Mouse (Mus musculus) liver, embryonic 15.5 days (tissue): ENCODE results near the gene Ccdc12. TPM values are rescaled to one million over a fixed set of nuclear protein-coding genes. Genes with fewer than 3 reads are reported as not detected.

ENCODE experiments used
- ATAC-seq: fragments of 200-750 bp; cut with Nextera tagmentation; 2 replicates; pipeline ENCODE4 v1.8.0; 2017; ENCODE audit warnings: moderate number of reproducible peaks, mild to moderate bottlenecking, moderate library complexity; ENCODE audit not compliant: insufficient read depth
- H3K27ac ChIP-seq: fragments of 300-500 bp; sonication (generic); replicated peaks from 2 replicates; pipeline ENCODE4 v1.5.1; 2015; ENCODE audit warnings: mild to moderate bottlenecking, inconsistent platforms
- H3K27me3 ChIP-seq: fragments of 300-500 bp; sonication (generic); 2 replicates; pipeline ENCODE4 v1.6.1; 2015; ENCODE audit warnings: mild to moderate bottlenecking, inconsistent platforms
- H3K36me3 ChIP-seq: fragments of 300-500 bp; sonication (generic); replicated peaks from 2 replicates; pipeline ENCODE4 v1.6.1; 2015; ENCODE audit warnings: moderate library complexity, mild to moderate bottlenecking, inconsistent platforms
- H3K4me1 ChIP-seq: fragments of 300-500 bp; sonication (generic); replicated peaks from 2 replicates; pipeline ENCODE4 v1.6.1; 2015; ENCODE audit warnings: inconsistent platforms
- H3K4me2 ChIP-seq: fragments of 300-500 bp; sonication (generic); 2 replicates; pipeline ENCODE4 v1.6.1; 2015; ENCODE audit warnings: moderate library complexity, mild to moderate bottlenecking, inconsistent platforms
- H3K4me3 ChIP-seq: fragments of 300-500 bp; sonication (generic); replicated peaks from 2 replicates; pipeline ENCODE4 v1.5.1; 2015; ENCODE audit warnings: mild to moderate bottlenecking, inconsistent platforms
- H3K9ac ChIP-seq: fragments of 300-500 bp; sonication (generic); 2 replicates; pipeline ENCODE4 v1.6.1; 2015; ENCODE audit warnings: moderate library complexity, mild to moderate bottlenecking, inconsistent platforms
- H3K9me3 ChIP-seq: fragments of 300-500 bp; sonication (generic); replicated peaks from 2 replicates; pipeline ENCODE4 v1.6.1; 2016; ENCODE audit warnings: inconsistent platforms
- WGBS: fragments of 180-500 bp; shearing (Covaris S2); methylation state at CpG from one replicate; pipeline ENCODE4 v1.1.7; 2015; ENCODE audit warnings: mixed read lengths; ENCODE audit not compliant: insufficient replicate concordance; 5-methylcytosine and 5-hydroxymethylcytosine counted together
- polyA plus RNA-seq: library from polyadenylated mRNA; unstranded; fragments of >200 nt; fragmentation: Nextera tagmentation; extraction: Ambion mirVana; gene quantifications from 2 replicates; pipeline ENCODE4 v1.2.1, GENCODE M21; 2015

Ccdc12 gene
- polyA plus RNA-seq, 1 experiment from 2014 or later: 60.9 TPM

DNA sequence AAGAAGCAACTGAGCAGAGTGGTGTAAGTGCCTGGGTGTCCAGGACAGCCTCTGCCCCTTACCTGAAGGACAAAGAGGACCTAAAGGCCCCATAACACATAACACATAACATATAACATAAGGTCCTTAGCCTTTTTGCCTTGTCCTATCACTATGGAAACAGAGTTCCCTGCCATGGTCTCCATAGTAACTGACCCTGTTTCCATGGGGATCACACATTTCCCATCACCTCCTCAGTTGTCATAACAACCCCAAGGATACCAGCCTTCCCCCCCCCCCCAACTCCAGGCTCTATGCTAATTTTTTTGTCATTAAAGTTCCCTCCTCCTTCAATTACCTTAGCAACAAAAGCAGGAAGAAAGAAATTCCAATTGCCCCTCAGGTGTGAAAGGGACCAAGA, 6.5 kb upstream of the Ccdc12 start:
- no peak overlapping the region for H3K4me2 ChIP-seq
- no peak for ATAC-seq
- H3K4me1 ChIP-seq: peaks cover 46% of the 10 kb centered on the region
- H3K27me3 ChIP-seq: peaks cover 46% of the 10 kb centered on the region
- no peak overlapping the region for H3K9ac ChIP-seq
- no peak overlapping the region for H3K4me3 ChIP-seq
- H3K27ac ChIP-seq: no peak overlapping the region
- no peaks in the 10 kb centered on the region for H3K9me3 ChIP-seq
- no peaks in the 10 kb centered on the region for H3K36me3 ChIP-seq

DNA sequence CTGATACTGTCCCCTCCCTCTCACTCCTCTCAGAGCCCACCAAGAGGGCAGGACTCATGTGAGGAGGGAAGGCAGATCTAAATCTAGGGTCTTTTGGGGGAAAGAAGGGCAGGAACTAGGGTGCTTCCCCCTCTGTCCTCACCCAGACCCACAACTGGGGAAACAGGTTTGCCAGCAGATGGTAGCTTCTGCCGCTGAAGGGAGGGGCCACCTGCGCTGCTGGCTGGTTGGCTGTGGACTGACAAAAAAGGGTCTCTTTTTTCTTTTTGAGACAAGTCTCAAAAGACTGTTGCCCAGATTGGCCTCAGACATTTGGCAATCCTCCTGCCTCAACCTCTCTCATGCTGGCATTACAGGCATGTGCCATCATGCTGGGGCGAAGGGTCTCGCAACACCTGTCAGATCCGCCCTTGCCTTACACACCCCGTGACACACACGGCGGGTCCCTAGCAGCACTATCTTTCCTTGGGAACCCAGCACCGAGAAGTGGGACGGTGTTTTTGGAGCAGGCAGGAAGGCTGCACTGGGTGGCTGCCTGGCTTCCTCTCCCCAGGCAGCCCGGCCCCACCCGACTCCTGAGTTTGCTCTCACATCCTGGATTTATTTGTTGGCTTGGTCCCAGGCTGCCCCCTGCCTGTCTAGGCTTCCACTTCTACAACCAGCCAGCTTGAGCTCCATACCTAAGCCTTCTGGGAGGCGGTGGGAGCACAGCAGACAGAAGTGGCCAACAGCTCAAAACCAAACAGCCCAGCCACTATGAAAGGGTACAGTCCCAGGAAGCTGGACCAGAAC, 4.2 kb upstream of the Ccdc12 start:
- ATAC-seq: no peak

DNA sequence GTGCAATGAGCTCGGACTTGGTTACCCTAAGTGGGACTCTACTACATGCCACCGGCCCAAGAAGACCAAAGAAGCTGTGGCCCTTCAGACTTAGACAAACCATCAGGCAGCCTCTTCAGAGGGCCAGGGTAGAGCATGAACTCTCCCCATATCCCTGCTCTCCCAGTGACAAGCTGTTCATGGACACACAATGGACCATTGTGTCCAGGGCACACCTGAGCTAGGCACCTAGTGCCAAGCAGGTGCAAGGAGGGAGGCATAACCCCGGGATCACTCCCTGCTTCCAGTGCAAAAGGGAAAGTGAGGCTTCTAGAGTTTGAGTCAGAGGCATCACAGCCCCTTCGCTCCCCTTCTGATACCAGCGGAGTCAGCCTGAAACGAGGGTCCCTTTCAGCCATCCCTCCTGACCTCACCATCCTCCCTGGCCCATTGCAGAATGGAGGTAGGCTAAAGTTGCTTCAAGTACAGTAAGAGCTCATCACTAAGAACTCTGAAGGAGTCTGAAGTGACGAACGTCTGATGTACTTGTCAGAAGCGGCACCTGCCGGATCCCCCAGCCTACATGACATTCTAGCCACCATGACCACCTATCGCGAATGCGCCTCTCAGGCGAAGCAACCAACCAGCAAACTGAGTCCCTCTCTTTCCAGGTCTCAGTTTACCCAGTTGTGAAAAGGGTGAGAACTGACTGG, 3.2 kb upstream of the Ccdc12 start:
- Histone ChIP-seq H3K4me1 (peaks cover 54% of the 10 kb centered on the region), H3K27me3 (peaks cover 43% of the 10 kb centered on the region), H3K9ac (peak overlapping the region; percentile 72), H3K4me3 (peak overlapping the region; percentile 73), H3K36me3 (no peaks in the 10 kb centered on the region), H3K9me3 (no peaks in the 10 kb centered on the region), H3K4me2 (peak overlapping the region; percentile 99), H3K27ac (no peak overlapping the region; the same call in 1 of the 2 replicates)
- no peak for ATAC-seq
- WGBS: 11% methylated on average over 14 of the region's 14 CpGs

More for the DNA sequence above, 4.2 kb upstream of the Ccdc12 start:
- H3K4me2 ChIP-seq: peak overlapping the region; percentile 99
- no peaks in the 10 kb centered on the region for H3K9me3 ChIP-seq
- peak overlapping the region; percentile 19; the same call in 1 of the 2 replicates for H3K27ac ChIP-seq
- H3K9ac ChIP-seq: no peak overlapping the region
- H3K27me3 ChIP-seq: peaks cover 46% of the 10 kb centered on the region
- peaks cover 47% of the 10 kb centered on the region for H3K4me1 ChIP-seq
- H3K4me3 ChIP-seq: peak overlapping the region; percentile 73
- WGBS: 18% methylated on average over 13 of the region's 13 CpGs
- H3K36me3 ChIP-seq: no peaks in the 10 kb centered on the region

DNA sequence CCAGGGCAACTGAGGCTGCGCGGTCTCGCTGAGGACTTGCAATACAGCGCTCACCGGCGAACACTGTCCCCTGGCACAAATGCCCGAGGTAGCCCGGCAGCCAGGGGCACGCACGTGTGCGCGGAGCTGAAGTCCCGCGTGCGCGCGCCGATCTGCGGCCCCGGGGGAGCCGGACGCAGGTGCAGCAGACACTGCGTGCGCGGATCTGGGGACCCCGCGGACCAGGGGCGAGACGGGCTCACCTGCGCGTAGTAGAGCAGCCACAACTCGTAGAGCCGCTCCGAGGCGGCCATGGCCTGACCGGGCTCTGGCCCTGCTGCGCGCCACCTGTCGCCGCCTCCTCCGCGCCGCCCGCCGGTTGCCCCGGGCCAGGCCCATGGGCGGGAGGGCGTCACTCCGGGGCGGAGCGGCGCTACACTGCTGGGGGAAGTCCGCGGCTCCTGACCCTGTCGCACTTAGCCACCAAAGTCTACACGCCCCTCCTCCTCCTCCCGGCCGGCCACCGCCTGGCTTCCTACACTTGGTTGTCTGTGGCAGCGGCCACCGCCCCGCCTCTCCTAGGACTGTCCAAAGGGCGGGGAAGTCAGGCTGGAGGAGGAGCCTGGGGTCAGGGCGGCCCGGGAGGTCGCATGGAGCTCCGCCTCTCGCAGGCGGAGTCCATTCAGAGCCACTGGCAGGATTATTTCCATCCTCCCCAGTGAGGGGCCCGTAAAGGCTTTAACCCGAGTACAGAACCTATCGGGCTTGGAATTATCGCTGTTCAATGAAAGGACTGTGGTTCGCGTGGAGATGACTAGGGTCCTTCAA, 2.4 kb upstream of the Ccdc12 start, which contains the start of gene Nbeal2:
Gene Nbeal2 (minus strand): TSS at position 507 of the 807 bp plus-strand sequence.
- Histone ChIP-seq H3K9ac (peak within 1 kb of the TSS; percentile 72), H3K27ac (peak within 1 kb of the TSS; percentile 68), H3K36me3 (no peaks in the 10 kb centered on the region), H3K4me3 (peak within 1 kb of the TSS; percentile 73), H3K9me3 (no peaks in the 10 kb centered on the region), H3K27me3 (peaks cover 43% of the 10 kb centered on the region), H3K4me1 (peaks cover 61% of the 10 kb centered on the region), H3K4me2 (peak within 1 kb of the TSS; percentile 99)
- WGBS: under 1% methylated on average over 73 of the region's 75 CpGs
- peak; percentile 84 for ATAC-seq

DNA sequence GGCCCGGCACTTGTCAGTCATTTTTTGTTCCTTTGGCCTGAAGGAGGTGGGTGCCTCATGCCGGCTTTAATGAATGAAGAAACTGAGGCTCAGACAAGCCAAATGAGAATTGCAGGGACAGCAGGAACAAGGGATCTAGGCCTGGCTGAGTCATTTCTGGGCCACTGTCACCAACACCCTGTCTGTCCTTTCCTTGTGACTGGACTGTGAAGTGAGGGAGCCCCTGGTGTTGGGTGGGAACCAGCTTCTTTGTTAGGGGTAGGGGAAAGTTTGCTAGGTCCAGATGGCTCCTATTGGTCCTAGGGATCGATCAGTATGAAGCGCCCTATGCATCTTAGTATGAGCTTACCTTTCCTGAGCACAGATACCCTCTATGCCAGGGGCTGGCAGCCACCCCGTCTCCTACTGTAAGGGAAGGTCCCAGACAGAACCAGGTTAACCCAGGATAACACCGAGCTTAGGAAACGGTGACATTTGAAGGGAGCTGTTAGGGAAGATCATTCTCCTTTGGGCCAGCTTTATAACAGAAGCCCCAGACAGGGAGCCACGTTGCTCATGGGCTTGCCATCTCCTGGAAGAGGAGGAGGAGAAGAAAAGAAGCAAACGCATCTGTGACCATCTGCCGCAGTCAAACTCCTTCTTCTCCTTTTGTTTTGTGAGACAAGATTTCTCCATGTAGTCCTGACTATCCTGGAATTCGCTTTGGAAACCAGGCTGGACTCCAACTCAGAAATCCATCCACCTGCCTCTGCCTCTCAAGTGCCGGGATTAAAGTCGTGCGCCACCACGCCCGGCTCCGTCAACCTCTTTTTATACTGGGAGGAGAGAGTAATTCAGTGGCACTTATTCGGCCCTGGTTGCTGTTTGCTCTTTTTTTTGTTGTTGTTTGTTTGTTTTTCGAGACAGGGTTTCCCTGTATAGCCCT, 1.3 kb upstream of the Ccdc12 start:
- Histone ChIP-seq H3K4me3 (peak overlapping the region; percentile 73), H3K4me2 (peak overlapping the region; percentile 99), H3K9ac (peak overlapping the region; percentile 46), H3K4me1 (peaks cover 72% of the 10 kb centered on the region), H3K27ac (peak overlapping the region; percentile 95), H3K9me3 (no peaks in the 10 kb centered on the region), H3K36me3 (no peaks in the 10 kb centered on the region; the same call in 1 of the 2 replicates), H3K27me3 (peaks cover 36% of the 10 kb centered on the region)
- no peak for ATAC-seq
- 78% methylated on average over 19 of the region's 19 CpGs for WGBS

DNA sequence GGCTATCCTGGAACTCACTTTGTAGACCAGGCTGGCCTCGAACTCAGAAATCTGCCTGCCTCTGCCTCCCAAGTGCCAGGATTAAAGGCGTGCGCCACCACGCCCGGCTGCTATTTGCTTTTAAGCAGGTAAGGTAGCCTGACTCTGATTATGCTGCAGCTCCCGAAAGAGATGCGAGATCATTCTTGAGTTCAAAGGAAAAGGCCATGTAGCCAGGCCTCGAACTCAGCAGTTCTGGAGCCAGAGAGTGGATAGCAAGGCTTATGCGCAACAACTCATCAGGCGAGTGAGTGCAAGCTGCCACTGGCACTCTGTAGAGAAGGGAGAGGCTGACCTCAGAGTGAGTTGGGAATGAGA, 674 bp upstream of the Ccdc12 start:
- Histone ChIP-seq H3K4me1 (peaks cover 79% of the 10 kb centered on the region), H3K4me3 (peak overlapping the region; percentile 81), H3K9me3 (no peaks in the 10 kb centered on the region), H3K27ac (peak overlapping the region; percentile 95), H3K9ac (peak overlapping the region; percentile 80), H3K36me3 (no peaks in the 10 kb centered on the region; the same call in none of the 2 replicates), H3K27me3 (peaks cover 33% of the 10 kb centered on the region), H3K4me2 (peak overlapping the region; percentile 85)
- no peak for ATAC-seq
- WGBS: 80% methylated on average over 10 of the region's 10 CpGs

DNA sequence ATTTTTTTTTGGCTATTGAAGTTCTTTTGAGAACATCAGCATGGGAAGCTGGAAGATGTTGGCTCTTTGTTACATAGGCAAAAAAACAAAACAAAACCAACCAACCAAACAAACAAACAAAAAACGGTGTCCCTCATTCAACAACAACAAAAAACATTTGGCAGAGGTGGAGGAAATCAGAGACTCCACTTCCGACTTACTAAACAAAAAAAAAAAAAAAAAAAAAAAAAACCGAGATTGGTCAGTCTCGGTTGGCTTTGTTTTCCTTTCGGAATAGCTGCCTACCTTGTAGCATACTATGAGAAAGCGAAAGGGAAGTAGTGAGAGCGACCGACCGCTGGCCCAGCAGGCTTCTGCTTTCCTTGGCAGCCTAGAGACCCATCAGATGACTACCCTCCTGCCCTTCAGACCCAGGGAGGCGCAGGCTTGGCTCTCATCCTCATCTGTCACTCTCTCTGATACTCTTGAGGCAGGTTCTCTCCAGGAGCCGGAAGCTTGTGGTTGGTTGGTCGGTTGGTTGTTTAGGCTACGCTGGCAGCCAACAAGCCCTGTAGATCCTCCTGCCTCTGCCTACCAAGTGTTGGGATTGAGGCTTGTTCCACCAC, 1.3 kb downstream of the Ccdc12 start:
- ATAC-seq: no peak
- Histone ChIP-seq H3K27me3 (peaks cover 13% of the 10 kb centered on the region), H3K9me3 (no peaks in the 10 kb centered on the region), H3K36me3 (no peaks in the 10 kb centered on the region; the same call in none of the 2 replicates), H3K4me2 (peak overlapping the region; percentile 85), H3K4me3 (peak overlapping the region; percentile 81), H3K9ac (peak overlapping the region; percentile 80), H3K4me1 (peaks cover 86% of the 10 kb centered on the region), H3K27ac (peak overlapping the region; percentile 95)
- 16% methylated on average over 13 of the region's 13 CpGs for WGBS

DNA sequence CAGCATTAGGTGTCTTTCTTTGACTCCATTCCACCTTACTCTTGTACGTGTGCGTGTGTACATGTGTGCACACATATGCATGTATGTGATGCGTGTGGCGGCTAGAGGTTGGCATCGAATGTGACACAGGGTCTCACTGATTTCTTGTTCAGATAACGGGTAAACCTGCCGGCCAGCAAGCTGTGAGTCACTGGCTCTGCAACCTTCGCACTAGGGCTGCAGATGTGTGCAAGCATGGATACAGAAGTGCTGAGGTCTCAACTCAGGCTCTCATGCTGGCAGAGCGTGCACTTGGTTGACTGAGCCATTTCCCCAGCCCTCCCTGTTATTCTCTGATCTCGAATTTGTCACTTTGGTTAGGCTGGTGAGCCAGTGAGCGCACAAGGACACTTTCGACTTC, 3.2 kb downstream of the Ccdc12 start:
- H3K27ac ChIP-seq: no peak overlapping the region
- 71% methylated on average over 12 of the region's 12 CpGs for WGBS
- H3K9me3 ChIP-seq: no peaks in the 10 kb centered on the region
- no peak overlapping the region for H3K4me3 ChIP-seq
- no peak overlapping the region for H3K4me2 ChIP-seq
- peaks cover 86% of the 10 kb centered on the region for H3K4me1 ChIP-seq
- no peaks in the 10 kb centered on the region; the same call in none of the 2 replicates for H3K36me3 ChIP-seq
- no peaks in the 10 kb centered on the region for H3K27me3 ChIP-seq
- no peak overlapping the region for H3K9ac ChIP-seq
- ATAC-seq: no peak

DNA sequence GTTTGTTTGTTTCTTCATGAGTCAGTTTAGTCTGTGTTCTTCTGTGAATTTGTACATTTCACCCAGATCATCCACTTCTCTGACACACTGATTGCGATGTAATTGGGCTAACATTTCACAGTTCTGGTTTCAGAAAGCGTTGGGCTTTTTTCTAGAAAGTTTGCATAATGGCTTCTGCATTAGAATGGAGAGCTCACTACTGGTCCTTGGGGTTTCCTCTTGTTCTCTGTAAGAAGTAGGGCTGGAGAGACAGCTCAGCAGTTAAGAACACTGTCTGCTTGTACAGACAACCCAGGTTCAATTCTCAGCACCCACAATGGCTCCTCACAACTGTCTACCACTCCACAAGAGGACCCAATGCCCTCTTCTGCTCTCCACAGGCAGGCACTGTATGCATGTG, 3.9 kb downstream of the Ccdc12 start:
- 79% methylated on average over 2 of the region's 2 CpGs for WGBS
- H3K4me3 ChIP-seq: no peak overlapping the region
- no peaks in the 10 kb centered on the region for H3K27me3 ChIP-seq
- H3K36me3 ChIP-seq: no peaks in the 10 kb centered on the region; the same call in none of the 2 replicates
- H3K9me3 ChIP-seq: no peaks in the 10 kb centered on the region
- peaks cover 86% of the 10 kb centered on the region for H3K4me1 ChIP-seq
- no peak overlapping the region for H3K9ac ChIP-seq
- H3K4me2 ChIP-seq: no peak overlapping the region
- ATAC-seq: no peak
- H3K27ac ChIP-seq: 0 out of 2 replicates have a peak overlapping the region, but pooled peaks have one; percentile 56
